Mouse (Mus musculus): ENCODE results near the gene Slpi. TPM values are rescaled to one million over a fixed set of nuclear protein-coding genes. Genes with fewer than 3 reads are reported as not detected.

Slpi gene
- polyA plus RNA-seq, 1 experiment from 2014 or later = 14.5 TPM

DNA sequence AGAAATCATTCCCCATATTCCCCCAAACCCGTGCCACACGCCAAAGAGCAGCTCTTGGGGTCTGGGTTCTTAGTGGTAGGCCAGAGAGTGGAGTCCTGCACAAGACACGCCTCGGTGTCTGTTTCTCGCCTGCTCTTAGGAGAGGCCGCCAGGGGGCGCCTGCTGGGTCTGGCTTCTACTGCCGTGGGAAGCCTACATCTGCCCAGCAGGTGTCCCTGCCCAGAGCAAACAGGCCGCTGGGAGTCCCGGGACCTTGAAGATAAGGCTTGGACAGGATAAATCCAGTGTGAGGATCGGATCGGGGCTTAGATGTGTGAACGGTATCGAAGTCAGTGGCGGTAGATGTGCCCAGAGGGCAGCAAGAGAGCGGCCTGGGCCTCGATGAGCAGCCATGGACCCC, 14.0 kb upstream of the Slpi start, which contains the start of gene Rbpjl:
Gene Rbpjl (plus strand): TSS at position 236 of the 400 bp plus-strand sequence.
- Histone ChIP-seq H3K27ac (replicated peaks) (no peak within 1 kb of the TSS; the same call in 1 of the 2 replicates), H3K9me3 (replicated peaks) (no peaks in the 10 kb centered on the region; the same call in 1 of the 2 replicates), H3K4me3 (replicated peaks) (peak within 1 kb of the TSS; percentile 42), H3K4me1 (peaks cover 39% of the 10 kb centered on the region), H3K27me3 (peaks cover 90% of the 10 kb centered on the region), H3K9ac (no peak within 1 kb of the TSS), H3K4me2 (replicated peaks) (peak within 1 kb of the TSS; percentile 65), H3K36me3 (no peaks in the 10 kb centered on the region)
- ATAC-seq (ENCODE audit: insufficient number of reproducible peaks, low FRiP score, low TSS enrichment, low read depth) = 0 out of 2 replicates have a peak, but pooled peaks have one; percentile 4
- WGBS = 4% methylated on average over 17 of the region's 17 CpGs

DNA sequence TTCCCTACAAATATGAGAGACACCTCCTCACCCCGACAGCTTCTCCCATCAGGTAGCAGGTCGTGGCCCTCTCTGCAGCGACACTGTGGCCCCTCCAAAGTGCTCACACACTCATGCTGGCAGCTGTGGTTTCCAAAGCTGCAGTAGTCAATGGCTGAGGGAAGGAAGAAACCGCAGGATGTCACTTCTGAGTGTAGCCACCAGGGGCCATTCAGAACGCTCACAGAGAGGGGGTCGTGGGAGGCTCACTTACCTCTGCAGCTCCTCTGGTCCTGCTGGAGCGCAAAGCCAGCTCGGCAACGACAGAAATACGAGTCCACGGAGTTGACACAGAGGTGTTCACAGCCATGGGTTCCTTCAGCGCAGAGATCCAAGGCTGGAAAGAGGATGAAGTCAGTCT, 8.0 kb upstream of the Slpi start:
- peaks cover 9% of the 10 kb centered on the region for H3K4me1 ChIP-seq
- ATAC-seq (ENCODE audit: insufficient number of reproducible peaks, low FRiP score, low TSS enrichment, low read depth) = no peak
- WGBS = 74% methylated on average over 12 of the region's 12 CpGs
- no peak overlapping the region for H3K27ac ChIP-seq (replicated peaks)
- H3K4me2 ChIP-seq (replicated peaks) = no peak overlapping the region
- no peaks in the 10 kb centered on the region; the same call in 1 of the 2 replicates for H3K9me3 ChIP-seq (replicated peaks)
- H3K36me3 ChIP-seq = no peaks in the 10 kb centered on the region
- H3K9ac ChIP-seq = no peak overlapping the region
- H3K4me3 ChIP-seq (replicated peaks) = no peak overlapping the region
- peaks cover 40% of the 10 kb centered on the region for H3K27me3 ChIP-seq

DNA sequence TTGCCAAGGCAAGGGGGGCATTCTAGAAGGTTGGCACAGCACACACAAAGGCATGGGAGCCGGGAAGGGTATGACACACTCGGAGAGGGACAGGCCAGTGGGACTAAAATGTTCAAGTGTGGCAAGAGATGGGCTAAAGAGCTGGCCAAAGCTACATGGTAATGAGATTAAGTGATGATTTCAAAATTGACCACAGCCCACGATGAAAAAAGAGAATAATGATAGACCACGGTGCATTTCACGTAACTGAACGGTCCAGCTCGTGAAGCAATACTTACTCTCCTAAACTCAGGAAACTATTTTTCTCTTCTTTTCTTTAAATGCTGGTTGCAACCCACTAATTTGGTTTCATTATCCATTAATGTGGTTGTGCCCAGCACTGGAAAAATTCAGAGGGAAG, 7.2 kb upstream of the Slpi start:
- 83% methylated on average over 7 of the region's 7 CpGs for WGBS

DNA sequence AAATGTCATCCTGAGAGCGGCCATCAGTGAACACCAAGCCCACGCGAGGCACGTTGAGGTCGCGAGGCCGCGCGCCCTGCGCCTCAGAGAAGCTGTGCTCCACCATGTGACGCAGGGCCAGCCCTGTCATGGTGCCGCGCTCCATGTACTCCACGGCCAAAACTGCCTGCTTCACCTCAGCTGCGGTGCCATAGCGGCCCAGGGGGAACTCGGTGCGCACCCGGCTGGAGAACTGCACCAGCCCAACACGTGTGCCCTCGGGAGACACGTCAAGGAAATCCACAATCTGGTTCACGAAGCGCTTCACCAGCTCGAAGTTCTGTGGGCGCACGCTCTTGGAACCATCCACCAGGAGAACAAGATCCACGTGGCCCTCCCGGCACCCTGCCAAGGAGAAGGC, 4.2 kb upstream of the Slpi start:
- H3K4me2 ChIP-seq (replicated peaks) = no peak overlapping the region
- H3K4me1 ChIP-seq = peaks cover 11% of the 10 kb centered on the region
- H3K9me3 ChIP-seq (replicated peaks) = no peaks in the 10 kb centered on the region; the same call in 1 of the 2 replicates
- ATAC-seq (ENCODE audit: insufficient number of reproducible peaks, low FRiP score, low TSS enrichment, low read depth) = no peak
- H3K27me3 ChIP-seq = peaks cover 21% of the 10 kb centered on the region
- 76% methylated on average over 29 of the region's 29 CpGs for WGBS
- H3K4me3 ChIP-seq (replicated peaks) = no peak overlapping the region
- no peaks in the 10 kb centered on the region for H3K36me3 ChIP-seq
- H3K27ac ChIP-seq (replicated peaks) = no peak overlapping the region
- H3K9ac ChIP-seq = no peak overlapping the region

More for the DNA sequence above, 7.2 kb upstream of the Slpi start:
- Histone ChIP-seq H3K4me3 (replicated peaks) (no peak overlapping the region), H3K9ac (no peak overlapping the region), H3K9me3 (replicated peaks) (no peaks in the 10 kb centered on the region; the same call in 1 of the 2 replicates), H3K4me2 (replicated peaks) (no peak overlapping the region), H3K27ac (replicated peaks) (no peak overlapping the region), H3K36me3 (no peaks in the 10 kb centered on the region), H3K27me3 (peaks cover 31% of the 10 kb centered on the region), H3K4me1 (peaks cover 6% of the 10 kb centered on the region)
- no peak; the same call in 1 of the 2 replicates for ATAC-seq (ENCODE audit: insufficient number of reproducible peaks, low FRiP score, low TSS enrichment, low read depth)

DNA sequence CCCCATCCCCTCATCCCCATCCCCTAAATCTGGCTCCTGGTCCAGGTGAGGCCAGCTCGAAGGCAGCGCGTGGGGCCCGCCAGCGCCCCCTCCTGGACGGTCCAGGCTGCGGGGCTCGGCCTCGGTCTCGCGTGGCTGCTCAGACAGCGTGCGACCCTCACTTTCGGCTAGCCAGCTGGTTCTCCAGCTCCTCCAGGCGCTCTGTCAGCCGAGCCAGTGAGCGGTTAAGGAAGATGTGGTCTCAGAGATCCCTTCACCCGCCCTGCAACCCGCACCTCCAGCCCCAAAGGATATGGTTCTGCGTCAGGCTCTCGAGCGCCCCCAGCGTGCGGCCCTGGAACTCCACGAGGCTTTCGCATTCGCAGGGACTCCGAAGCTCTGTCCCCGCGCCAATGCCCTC, 604 bp upstream of the Slpi start:
- 1% methylated on average over 30 of the region's 30 CpGs for WGBS
- Histone ChIP-seq H3K4me3 (replicated peaks) (peak overlapping the region; percentile 47), H3K9me3 (replicated peaks) (no peaks in the 10 kb centered on the region), H3K9ac (peak overlapping the region; percentile 6; the same call in 1 of the 2 replicates), H3K4me2 (replicated peaks) (peak overlapping the region; percentile 68), H3K36me3 (no peaks in the 10 kb centered on the region), H3K27ac (replicated peaks) (peak overlapping the region; percentile 60), H3K27me3 (peaks cover 29% of the 10 kb centered on the region), H3K4me1 (peaks cover 28% of the 10 kb centered on the region)
- ATAC-seq (ENCODE audit: insufficient number of reproducible peaks, low FRiP score, low TSS enrichment, low read depth) = peak; percentile 34

DNA sequence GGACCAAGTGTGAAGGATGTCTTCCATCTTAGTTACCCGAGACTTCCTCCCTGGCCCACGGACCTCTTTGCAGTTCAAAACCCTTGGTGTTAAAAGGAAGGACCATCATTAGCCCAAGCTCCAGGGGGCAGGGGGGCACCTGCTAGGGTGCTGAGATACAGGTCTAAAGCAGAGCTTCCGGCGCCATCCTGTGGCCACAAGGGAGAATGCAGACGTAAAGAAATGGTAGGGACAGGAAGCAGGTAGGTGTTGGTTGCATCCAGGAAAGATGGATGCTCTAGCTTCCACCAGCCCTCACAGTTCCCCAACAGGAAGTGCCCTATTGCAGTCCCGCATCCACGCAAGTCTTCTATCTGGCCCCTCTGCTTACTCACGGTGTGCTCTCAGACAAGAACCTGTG, 1.9 kb downstream of the Slpi start:
- no peaks in the 10 kb centered on the region for H3K9me3 ChIP-seq (replicated peaks)
- no peak overlapping the region for H3K4me3 ChIP-seq (replicated peaks)
- H3K9ac ChIP-seq = no peak overlapping the region
- peaks cover 28% of the 10 kb centered on the region for H3K4me1 ChIP-seq
- ATAC-seq (ENCODE audit: insufficient number of reproducible peaks, low FRiP score, low TSS enrichment, low read depth) = no peak
- H3K27ac ChIP-seq (replicated peaks) = no peak overlapping the region
- H3K36me3 ChIP-seq = no peaks in the 10 kb centered on the region
- no peak overlapping the region for H3K4me2 ChIP-seq (replicated peaks)
- peaks cover 22% of the 10 kb centered on the region for H3K27me3 ChIP-seq
- 18% methylated on average over 8 of the region's 8 CpGs for WGBS

DNA sequence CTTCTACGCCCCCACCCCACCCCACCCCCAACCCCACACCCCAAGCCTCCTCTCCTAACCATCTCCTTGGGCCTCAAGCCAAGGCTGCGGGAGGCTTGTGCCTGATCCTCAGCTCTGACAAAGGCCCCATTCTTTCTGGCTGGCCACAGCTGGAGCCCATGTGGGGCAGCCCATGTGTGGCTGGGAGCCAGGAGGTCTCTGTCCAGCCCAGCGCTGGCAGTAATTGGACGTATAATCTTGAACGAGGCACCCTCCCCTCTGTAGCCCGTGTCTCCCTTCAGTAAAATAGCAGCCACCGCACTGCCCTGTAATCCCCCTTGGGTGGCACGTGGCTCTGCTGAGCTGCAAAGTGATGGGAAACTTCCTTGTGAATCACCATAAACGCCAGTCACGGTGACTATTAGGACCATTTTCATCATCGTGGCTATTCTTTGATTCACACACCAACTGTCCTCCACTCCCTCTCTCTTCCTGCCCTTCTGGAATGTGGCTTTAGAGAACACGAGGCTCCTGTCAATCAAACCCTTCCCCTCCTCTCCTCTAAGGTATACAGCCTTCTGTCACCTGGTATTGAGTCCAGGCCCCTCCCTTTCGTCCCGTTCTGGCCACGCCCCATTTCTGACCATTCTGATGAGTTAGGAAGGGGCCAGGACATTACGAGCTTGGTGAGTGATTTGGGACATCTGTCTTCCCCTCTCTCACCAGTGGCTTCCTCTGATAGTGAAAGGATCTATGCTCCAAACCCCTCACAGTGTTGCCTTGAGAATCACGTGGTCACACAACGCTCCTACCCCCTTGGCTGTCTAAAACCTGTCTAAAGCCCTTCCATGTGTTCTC, 2.8 kb downstream of the Slpi start:
- H3K9ac ChIP-seq = no peak overlapping the region
- no peaks in the 10 kb centered on the region for H3K9me3 ChIP-seq (replicated peaks)
- peaks cover 22% of the 10 kb centered on the region for H3K27me3 ChIP-seq
- H3K36me3 ChIP-seq = no peaks in the 10 kb centered on the region
- H3K4me1 ChIP-seq = peaks cover 28% of the 10 kb centered on the region
- no peak overlapping the region for H3K4me3 ChIP-seq (replicated peaks)
- peak overlapping the region; percentile 17; the same call in 1 of the 2 replicates for H3K27ac ChIP-seq (replicated peaks)
- H3K4me2 ChIP-seq (replicated peaks) = peak overlapping the region; percentile 27
- peak; percentile 69 for ATAC-seq (ENCODE audit: insufficient number of reproducible peaks, low FRiP score, low TSS enrichment, low read depth)
- whole genome bisulfite sequencing = 6% methylated on average over 18 of the region's 18 CpGs

DNA sequence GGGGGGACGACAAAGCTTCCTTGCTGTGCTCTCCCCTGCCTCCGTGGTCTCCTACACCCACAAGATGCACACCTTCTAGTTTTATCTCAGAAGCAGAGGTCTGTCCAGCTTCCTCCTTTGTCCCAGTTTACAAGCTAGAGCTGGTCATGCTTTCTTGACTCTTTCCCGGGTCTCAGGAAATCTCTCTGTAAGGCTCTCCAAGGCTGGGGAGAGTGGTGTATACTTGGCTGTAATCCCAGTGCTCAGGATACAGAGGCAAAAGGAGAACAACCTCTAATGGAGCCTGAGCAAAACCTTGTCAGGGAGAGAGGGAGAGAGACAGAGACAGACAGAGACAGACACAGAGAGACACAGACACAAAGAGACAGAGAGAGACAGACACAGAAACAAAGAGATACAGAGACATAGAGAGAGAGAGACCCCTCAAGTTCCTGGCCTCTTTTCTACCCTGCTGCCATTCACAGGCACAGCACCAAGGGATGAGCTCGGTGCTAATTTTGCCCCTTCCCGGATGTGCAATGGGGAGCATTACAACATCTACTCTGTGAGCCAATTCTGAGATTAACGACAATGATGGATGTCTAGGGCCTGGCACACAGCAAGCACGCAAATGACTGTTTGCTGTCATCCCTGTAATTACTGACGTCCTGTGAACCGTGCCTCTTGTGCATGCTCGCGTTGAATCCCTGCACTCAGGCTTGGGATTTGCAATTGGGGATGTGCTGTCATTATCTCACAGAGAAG, 5.1 kb downstream of the Slpi start:
- WGBS = 43% methylated on average over 11 of the region's 11 CpGs
- no peak overlapping the region for H3K9ac ChIP-seq
- no peak overlapping the region for H3K4me2 ChIP-seq (replicated peaks)
- ATAC-seq (ENCODE audit: insufficient number of reproducible peaks, low FRiP score, low TSS enrichment, low read depth) = no peak
- peaks cover 13% of the 10 kb centered on the region for H3K27me3 ChIP-seq
- no peaks in the 10 kb centered on the region for H3K36me3 ChIP-seq
- H3K9me3 ChIP-seq (replicated peaks) = no peaks in the 10 kb centered on the region
- peaks cover 19% of the 10 kb centered on the region for H3K4me1 ChIP-seq
- H3K4me3 ChIP-seq (replicated peaks) = no peak overlapping the region
- no peak overlapping the region for H3K27ac ChIP-seq (replicated peaks)

DNA sequence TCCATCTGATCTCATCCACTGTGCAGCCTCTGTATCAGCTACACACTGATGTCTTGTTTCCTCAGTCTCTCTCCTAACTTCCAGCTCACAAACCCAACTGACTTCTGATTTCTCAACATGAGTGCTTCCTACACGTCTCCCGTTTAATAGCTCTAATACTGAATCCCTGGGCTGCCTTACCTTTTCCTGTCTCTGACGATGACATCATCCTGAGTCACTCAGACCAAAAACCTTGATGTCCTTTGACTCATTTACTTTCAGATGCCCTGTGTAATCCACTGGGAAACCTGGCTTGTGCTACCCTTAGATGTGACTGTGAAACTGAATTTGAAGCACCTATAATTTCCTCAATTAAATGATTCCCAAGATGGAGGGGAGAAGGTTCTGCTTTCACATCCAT, 5.9 kb downstream of the Slpi start:
- WGBS = 82% methylated on average over 3 of the region's 3 CpGs
- no peak overlapping the region for H3K4me3 ChIP-seq (replicated peaks)

DNA sequence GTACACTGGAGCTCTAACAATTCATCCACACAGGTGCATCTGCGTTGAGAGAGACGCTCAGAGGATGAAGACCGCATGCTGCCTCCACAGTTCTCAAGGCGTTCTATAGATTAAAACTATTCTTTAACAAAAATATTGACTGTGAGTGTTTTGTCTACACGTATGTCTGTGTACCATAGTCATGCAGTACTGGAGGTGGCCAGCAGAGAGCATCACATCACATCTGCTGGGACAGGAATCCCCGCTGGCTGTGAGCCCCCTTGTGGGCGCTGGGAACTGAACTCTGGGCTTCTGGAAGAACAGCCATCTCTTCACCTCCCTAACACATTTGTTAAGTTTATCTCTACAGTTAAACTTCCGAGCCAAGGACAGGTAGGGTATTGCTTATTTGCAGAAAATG, 7.2 kb downstream of the Slpi start:
- WGBS = 74% methylated on average over 8 of the region's 8 CpGs
- Histone ChIP-seq H3K4me2 (replicated peaks) (no peak overlapping the region), H3K27me3 (no peaks in the 10 kb centered on the region), H3K4me3 (replicated peaks) (no peak overlapping the region), H3K9me3 (replicated peaks) (no peaks in the 10 kb centered on the region), H3K36me3 (no peaks in the 10 kb centered on the region), H3K9ac (no peak overlapping the region), H3K4me1 (peaks cover 11% of the 10 kb centered on the region), H3K27ac (replicated peaks) (no peak overlapping the region)
- no peak for ATAC-seq (ENCODE audit: insufficient number of reproducible peaks, low FRiP score, low TSS enrichment, low read depth)

More for the DNA sequence above, 5.9 kb downstream of the Slpi start:
- H3K27ac ChIP-seq (replicated peaks) = no peak overlapping the region
- no peak overlapping the region for H3K9ac ChIP-seq
- H3K4me1 ChIP-seq = peaks cover 17% of the 10 kb centered on the region
- ATAC-seq (ENCODE audit: insufficient number of reproducible peaks, low FRiP score, low TSS enrichment, low read depth) = no peak
- peaks cover 6% of the 10 kb centered on the region; the same call in 1 of the 2 replicates for H3K27me3 ChIP-seq
- H3K9me3 ChIP-seq (replicated peaks) = no peaks in the 10 kb centered on the region
- no peak overlapping the region for H3K4me2 ChIP-seq (replicated peaks)
- H3K36me3 ChIP-seq = no peaks in the 10 kb centered on the region
